Mouse (Mus musculus): ENCODE results near the gene Gm17555. TPM values are rescaled to one million over a fixed set of nuclear protein-coding genes. Genes with fewer than 3 reads are reported as not detected.

Gm17555 gene
- total and polyA plus RNA-seq, 3 experiments = not detected

- in situ Hi-C loops (cut with MboI; ENCODE audit: low pct_ligation_motif_present, low pct_unique_long_range_greater_than_20kb, low sequenced_read_pairs) = no loop called here
- Histone ChIP-seq H3K79me2 (replicated peaks; ENCODE audit: control insufficient read depth, extremely low read depth, insufficient read depth, poor library complexity, severe bottlenecking) (no peaks in the 10 kb centered on the region), H3K9ac (ENCODE audit: insufficient read depth, low read depth) (no peak overlapping the region), H3K36me3 (replicated peaks in 1 of 2; ENCODE audit: control insufficient read depth in 1 of 2, insufficient read depth in 1 of 2, low read length in 1 of 2) (no peaks in the 10 kb centered on the region), H3K27me3 (replicated peaks) (no peaks in the 10 kb centered on the region), H3K4me1 (ENCODE audit: control insufficient read depth in 1 of 2, insufficient read depth in 2 of 2) (peaks cover 5 to 9% of the 10 kb centered on the region in 2 experiments), H3K27ac (ENCODE audit: insufficient read depth, low read depth) (no peak overlapping the region), H3K4me2 (ENCODE audit: insufficient read depth, low read depth, poor library complexity, severe bottlenecking) (no peak overlapping the region), H3K4me3 (replicated peaks in 1 of 3; ENCODE audit: low read depth in 2 of 3, low read length in 2 of 3, poor library complexity in 1 of 3) (no peak overlapping the region), H3K9me3 (replicated peaks; ENCODE audit: low read length) (no peaks in the 10 kb centered on the region)
- no peak for TF ChIP-seq TCF12 (IDR thresholded peaks at IDR 0.05; ENCODE audit: low read depth, low read length)
- TF ChIP-seq CHD2 (IDR thresholded peaks at IDR 0.05; ENCODE audit: low read length) = no peak
- no peak for TF ChIP-seq POLR2A (IDR thresholded peaks at IDR 0.05; ENCODE audit: low read depth, low read length)
- no peak for DNase-seq (ENCODE audit: extremely low read depth)
- dilution Hi-C loops (cut with MboI; ENCODE audit: extremely low pct_ligation_motif_present, extremely low pct_unique_long_range_greater_than_20kb, low sequenced_read_pairs) = no loop called here
Measured at GRCm38 (mm10) chr2:126248536-126248935, 33.6 kb downstream of the Gm17555 start.

GRCm38 (mm10) chr2:126252211-126252610 lies 37.3 kb downstream of the Gm17555 start:
- H3K4me3 ChIP-seq (replicated peaks in 1 of 3; ENCODE audit: low read depth in 2 of 3, low read length in 2 of 3, poor library complexity in 1 of 3) = no peak overlapping the region
- no peak overlapping the region for H3K27ac ChIP-seq (ENCODE audit: insufficient read depth, low read depth)
- H3K4me2 ChIP-seq (ENCODE audit: insufficient read depth, low read depth, poor library complexity, severe bottlenecking) = no peak overlapping the region
- H3K4me1 ChIP-seq (ENCODE audit: control insufficient read depth in 1 of 2, insufficient read depth in 2 of 2) = peaks cover 3 to 9% of the 10 kb centered on the region in 2 experiments; a peak in 3 of 4 replicates
- H3K9ac ChIP-seq (ENCODE audit: insufficient read depth, low read depth) = no peak overlapping the region
- H3K79me2 ChIP-seq (replicated peaks; ENCODE audit: control insufficient read depth, extremely low read depth, insufficient read depth, poor library complexity, severe bottlenecking) = no peaks in the 10 kb centered on the region
- dilution Hi-C loops (cut with MboI; ENCODE audit: extremely low pct_ligation_motif_present, extremely low pct_unique_long_range_greater_than_20kb, low sequenced_read_pairs) (no loop called here), in situ Hi-C loops (cut with MboI; ENCODE audit: low pct_ligation_motif_present, low pct_unique_long_range_greater_than_20kb, low sequenced_read_pairs) (no loop called here)
- H3K36me3 ChIP-seq (replicated peaks in 1 of 2; ENCODE audit: control insufficient read depth in 1 of 2, insufficient read depth in 1 of 2, low read length in 1 of 2) = no peaks in the 10 kb centered on the region
- TF ChIP-seq NELFE (IDR thresholded peaks at IDR 0.05; ENCODE audit: low read depth, low read length) (no peak), GABPA (IDR thresholded peaks at IDR 0.05; ENCODE audit: insufficient replicate concordance, low read depth, low read length) (no peak), ELF1 (IDR thresholded peaks at IDR 0.05; ENCODE audit: low read depth, low read length) (no peak), MAFK (IDR thresholded peaks at IDR 0.05; ENCODE audit: insufficient replicate concordance, low read length) (no peak), CTCF (conservative IDR thresholded peaks at IDR 0.05 in 1 of 2, IDR thresholded peaks at IDR 0.05 in 1 of 2; ENCODE audit: low read depth in 2 of 2, low read length in 2 of 2) (no peak), ETS1 (conservative IDR thresholded peaks at IDR 0.05; ENCODE audit: low read depth, low read length) (no peak), CHD2 (IDR thresholded peaks at IDR 0.05; ENCODE audit: low read length) (no peak), ZKSCAN1 (IDR thresholded peaks at IDR 0.05; ENCODE audit: borderline replicate concordance, low read depth, low read length) (no peak)
- no peaks in the 10 kb centered on the region for H3K27me3 ChIP-seq (replicated peaks)
- H3K9me3 ChIP-seq (replicated peaks; ENCODE audit: low read length) = no peaks in the 10 kb centered on the region
- no peak for DNase-seq (ENCODE audit: extremely low read depth)

Other genes with a start within 250 kb of the Gm17555 start
- gene Fgf7, start 180.4 kb upstream of the Gm17555 start, total RNA-seq (2012; rRNA removed) = not detected in 2 replicates
- gene Fgf7, start 180.4 kb upstream of the Gm17555 start, total RNA-seq (2014; rRNA removed) = not detected in 2 replicates
- gene Fgf7, start 180.4 kb upstream of the Gm17555 start, polyA plus RNA-seq (2012; ENCODE audit: insufficient read length, low read depth) = not detected in 2 replicates
- gene Fam227b, start 63.1 kb upstream of the Gm17555 start, total RNA-seq (2012; rRNA removed) = not detected in 2 replicates
- not detected in 2 replicates for gene Fam227b, start 63.1 kb upstream of the Gm17555 start, total RNA-seq (2014; rRNA removed)
- gene Fam227b, start 63.1 kb upstream of the Gm17555 start, polyA plus RNA-seq (2012; ENCODE audit: insufficient read length, low read depth) = not detected in 2 replicates
- 17.3 and 20.5 TPM in 2 replicates for gene Dtwd1, start 63.0 kb upstream of the Gm17555 start, total RNA-seq (2012; rRNA removed)
- gene Dtwd1, start 63.0 kb upstream of the Gm17555 start, total RNA-seq (2014; rRNA removed) = 47.9 and 49.3 TPM in 2 replicates
- gene Dtwd1, start 63.0 kb upstream of the Gm17555 start, polyA plus RNA-seq (2012; ENCODE audit: insufficient read length, low read depth) = 23.2 and 24.0 TPM in 2 replicates